Mouse (Mus musculus): ENCODE data around the gene Gm20388. TPM values are rescaled to one million over a fixed set of nuclear protein-coding genes. Genes with fewer than 3 reads are reported as not detected.
A peak's percentile ranks its signal among the peaks of the same experiment; 100 is the strongest.

Gm20388 gene
- polyA plus RNA-seq, 1 experiment, result not detected

- TF ChIP-seq CTCF (IDR thresholded peaks at IDR 0.05; ENCODE audit: insufficient read depth, low read depth, low read length), result no peak
- TF ChIP-seq POLR2A (IDR thresholded peaks at IDR 0.05; ENCODE audit: insufficient read depth, low read depth, low read length), result no peak
- Histone ChIP-seq H3K4me3 (ENCODE audit: insufficient read depth, low read depth, low read length) (no peak overlapping the region), H3K27ac (ENCODE audit: insufficient read depth, low read depth, low read length) (no peak overlapping the region), H3K4me1 (ENCODE audit: control insufficient read depth, insufficient read depth, low read length) (peaks cover 36% of the 10 kb centered on the region)
- 85% methylated on average over 10 of the region's 10 CpGs for WGBS
These were observed 1830.1 kb downstream of the Gm20388 start for GRCm38 (mm10) chr8:121740721-121741120.

GRCm38 (mm10) chr8:121749501-121749900 is 1838.9 kb downstream of the Gm20388 start:
- Histone ChIP-seq H3K27ac (ENCODE audit: insufficient read depth, low read depth, low read length) (no peak overlapping the region), H3K4me1 (ENCODE audit: control insufficient read depth, insufficient read depth, low read length) (peaks cover 19% of the 10 kb centered on the region; the same call in 1 of the 2 replicates), H3K4me3 (ENCODE audit: insufficient read depth, low read depth, low read length) (no peak overlapping the region)
- no peak for TF ChIP-seq CTCF (IDR thresholded peaks at IDR 0.05; ENCODE audit: insufficient read depth, low read depth, low read length)
- no peak for TF ChIP-seq POLR2A (IDR thresholded peaks at IDR 0.05; ENCODE audit: insufficient read depth, low read depth, low read length)
- WGBS, result 66% methylated on average over 9 of the region's 9 CpGs

DNA sequence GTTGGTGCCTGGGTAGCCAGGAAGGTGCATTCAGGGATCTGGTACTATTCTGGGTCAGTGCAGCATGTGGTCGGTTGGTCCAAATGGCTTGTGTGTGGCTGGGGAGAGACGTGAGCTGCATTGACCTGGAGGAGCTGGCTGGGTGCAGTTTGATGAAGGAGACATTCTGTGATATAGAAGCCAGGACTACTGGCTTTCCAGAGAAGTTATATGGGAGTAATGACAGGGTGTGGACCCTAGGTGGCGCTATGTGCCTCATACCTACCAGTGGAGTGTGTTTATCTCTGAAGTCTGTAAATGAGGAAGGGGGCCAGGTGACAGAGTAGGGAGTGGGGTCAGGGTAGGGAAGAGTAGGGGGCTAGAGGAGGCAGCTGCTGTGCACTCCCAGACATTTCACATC is 1839.9 kb downstream of the Gm20388 start:
- WGBS, result 43% methylated on average over 3 of the region's 3 CpGs
- H3K4me1 ChIP-seq (ENCODE audit: control insufficient read depth, insufficient read depth, low read length), result peaks cover 19% of the 10 kb centered on the region; the same call in 1 of the 2 replicates
- TF ChIP-seq CTCF (IDR thresholded peaks at IDR 0.05; ENCODE audit: insufficient read depth, low read depth, low read length) (no peak), POLR2A (IDR thresholded peaks at IDR 0.05; ENCODE audit: insufficient read depth, low read depth, low read length) (no peak)
- H3K4me3 ChIP-seq (ENCODE audit: insufficient read depth, low read depth, low read length), result no peak overlapping the region
- H3K27ac ChIP-seq (ENCODE audit: insufficient read depth, low read depth, low read length), result no peak overlapping the region

DNA sequence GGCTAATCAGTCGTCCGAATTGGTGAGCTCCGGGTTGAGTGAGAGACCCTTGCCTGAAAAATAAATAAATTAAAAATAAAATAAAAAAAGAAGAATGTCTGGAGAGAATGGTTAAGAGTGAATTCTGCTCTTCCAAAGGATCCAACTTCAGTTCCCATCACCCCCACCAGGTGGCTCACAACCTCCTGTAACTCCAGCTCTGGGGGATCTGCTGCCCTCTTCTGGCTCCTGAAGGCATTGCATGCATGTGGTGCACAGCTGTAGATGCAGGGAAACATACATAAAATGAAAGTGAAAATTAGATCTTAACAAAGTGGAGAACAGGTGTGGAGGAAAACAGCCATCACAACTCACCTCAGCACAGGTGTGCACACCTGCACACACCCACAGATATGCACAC is 1840.8 kb downstream of the Gm20388 start:
- TF ChIP-seq CTCF (IDR thresholded peaks at IDR 0.05; ENCODE audit: insufficient read depth, low read depth, low read length) (peak; percentile 72), POLR2A (IDR thresholded peaks at IDR 0.05; ENCODE audit: insufficient read depth, low read depth, low read length) (no peak)
- H3K27ac ChIP-seq (ENCODE audit: insufficient read depth, low read depth, low read length), result no peak overlapping the region
- H3K4me1 ChIP-seq (ENCODE audit: control insufficient read depth, insufficient read depth, low read length), result peaks cover 19% of the 10 kb centered on the region; the same call in 1 of the 2 replicates
- 35% methylated on average over 3 of the region's 3 CpGs for WGBS
- no peak overlapping the region for H3K4me3 ChIP-seq (ENCODE audit: insufficient read depth, low read depth, low read length)

- Histone ChIP-seq H3K27ac (ENCODE audit: insufficient read depth, low read depth, low read length) (no peak overlapping the region), H3K4me1 (ENCODE audit: control insufficient read depth, insufficient read depth, low read length) (peaks cover 53% of the 10 kb centered on the region), H3K4me3 (ENCODE audit: insufficient read depth, low read depth, low read length) (no peak overlapping the region)
- TF ChIP-seq CTCF (IDR thresholded peaks at IDR 0.05; ENCODE audit: insufficient read depth, low read depth, low read length) (no peak), POLR2A (IDR thresholded peaks at IDR 0.05; ENCODE audit: insufficient read depth, low read depth, low read length) (no peak)
- 49% methylated on average over 12 of the region's 12 CpGs for WGBS
These were observed 1847.8 kb downstream of the Gm20388 start for GRCm38 (mm10) chr8:121758470-121758869.

GRCm38 (mm10) chr8:121760484-121760883 is 1849.8 kb downstream of the Gm20388 start:
- 64% methylated on average over 7 of the region's 7 CpGs for WGBS
- no peak overlapping the region for H3K27ac ChIP-seq (ENCODE audit: insufficient read depth, low read depth, low read length)
- H3K4me3 ChIP-seq (ENCODE audit: insufficient read depth, low read depth, low read length), result no peak overlapping the region
- no peak for TF ChIP-seq CTCF (IDR thresholded peaks at IDR 0.05; ENCODE audit: insufficient read depth, low read depth, low read length)
- TF ChIP-seq POLR2A (IDR thresholded peaks at IDR 0.05; ENCODE audit: insufficient read depth, low read depth, low read length), result no peak
- peaks cover 69% of the 10 kb centered on the region for H3K4me1 ChIP-seq (ENCODE audit: control insufficient read depth, insufficient read depth, low read length)

DNA sequence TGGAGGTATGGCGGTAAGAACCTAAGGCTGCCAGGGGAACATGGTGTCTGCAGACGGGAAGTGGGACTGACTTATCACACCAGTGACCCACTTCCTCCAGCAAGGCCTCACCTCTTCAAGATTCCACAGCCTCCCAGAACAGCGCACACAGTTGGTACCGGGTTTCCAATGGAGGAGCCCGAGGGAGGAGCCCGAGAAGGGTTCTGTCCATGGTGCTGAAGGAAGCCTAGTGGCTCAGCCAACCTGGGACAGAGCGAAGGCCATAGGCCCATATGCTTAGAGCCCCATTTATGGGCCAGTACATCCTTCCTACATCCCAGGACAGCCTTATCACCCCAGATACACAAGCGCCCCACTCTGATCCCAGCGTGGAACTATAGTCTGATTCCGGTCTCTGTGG is 1850.8 kb downstream of the Gm20388 start:
- Histone ChIP-seq H3K4me3 (ENCODE audit: insufficient read depth, low read depth, low read length) (no peak overlapping the region), H3K4me1 (ENCODE audit: control insufficient read depth, insufficient read depth, low read length) (peaks cover 75% of the 10 kb centered on the region), H3K27ac (ENCODE audit: insufficient read depth, low read depth, low read length) (no peak overlapping the region)
- 50% methylated on average over 10 of the region's 10 CpGs for WGBS
- TF ChIP-seq POLR2A (IDR thresholded peaks at IDR 0.05; ENCODE audit: insufficient read depth, low read depth, low read length), result no peak
- no peak for TF ChIP-seq CTCF (IDR thresholded peaks at IDR 0.05; ENCODE audit: insufficient read depth, low read depth, low read length)

DNA sequence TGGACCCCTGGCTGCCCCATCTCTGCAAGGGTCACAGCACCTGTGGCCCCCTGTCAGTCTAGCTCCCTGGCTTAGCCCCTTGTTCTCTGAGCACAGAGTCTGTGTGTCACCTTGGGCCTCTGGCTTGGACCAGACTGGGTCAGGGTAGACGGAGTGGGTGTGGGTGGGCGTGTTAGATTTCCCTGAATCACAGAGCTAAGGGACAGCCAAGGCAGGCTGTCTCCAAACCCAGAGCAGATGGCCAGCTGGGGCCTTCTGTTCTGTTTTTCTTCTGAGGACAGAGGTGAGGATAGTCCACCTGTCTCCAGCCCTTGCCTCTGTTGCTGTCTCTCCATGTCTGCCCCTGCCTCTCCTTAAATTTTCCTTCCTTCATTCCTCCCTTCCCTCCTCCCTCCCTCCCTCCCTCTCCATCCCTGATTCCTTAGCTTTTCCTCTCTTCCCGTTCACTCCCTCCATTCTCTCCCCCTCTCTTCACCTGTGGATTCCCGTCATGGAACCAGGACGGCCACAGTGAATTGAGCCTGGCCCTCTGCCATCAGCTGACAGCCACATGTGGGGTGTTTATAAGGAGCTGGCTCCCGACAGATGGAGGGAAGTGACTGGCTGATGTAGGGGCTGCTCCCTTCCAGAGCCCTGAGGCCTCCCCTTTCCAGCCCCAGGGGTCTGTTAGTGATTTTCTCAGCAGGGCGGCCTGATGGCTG is 1852.5 kb downstream of the Gm20388 start:
- WGBS, result 32% methylated on average over 7 of the region's 7 CpGs
- TF ChIP-seq CTCF (IDR thresholded peaks at IDR 0.05; ENCODE audit: insufficient read depth, low read depth, low read length) (no peak), POLR2A (IDR thresholded peaks at IDR 0.05; ENCODE audit: insufficient read depth, low read depth, low read length) (no peak)
- Histone ChIP-seq H3K4me3 (ENCODE audit: insufficient read depth, low read depth, low read length) (no peak overlapping the region), H3K27ac (ENCODE audit: insufficient read depth, low read depth, low read length) (0 out of 2 replicates have a peak overlapping the region, but pooled peaks have one; percentile 6), H3K4me1 (ENCODE audit: control insufficient read depth, insufficient read depth, low read length) (peaks cover 79% of the 10 kb centered on the region)

DNA sequence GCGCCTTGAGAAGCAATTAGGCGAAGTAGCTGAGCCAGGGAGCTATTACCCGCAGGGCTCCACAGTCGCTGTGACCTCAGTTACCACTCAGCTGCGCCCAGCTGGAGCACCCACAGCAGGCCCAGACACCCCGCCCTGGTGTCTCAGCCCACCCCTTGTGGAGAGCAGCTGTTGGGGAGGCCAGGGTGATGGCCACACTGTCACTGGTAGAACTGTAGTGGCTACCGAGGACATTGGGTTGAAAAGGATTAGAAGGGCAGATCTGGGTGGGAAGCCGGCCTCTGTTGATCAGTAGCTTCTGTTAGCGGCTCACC is 1853.0 kb downstream of the Gm20388 start:
- 43% methylated on average over 9 of the region's 9 CpGs for WGBS
- Histone ChIP-seq H3K27ac (ENCODE audit: insufficient read depth, low read depth, low read length) (peak overlapping the region; percentile 36; the same call in 1 of the 2 replicates), H3K4me1 (ENCODE audit: control insufficient read depth, insufficient read depth, low read length) (peaks cover 75% of the 10 kb centered on the region), H3K4me3 (ENCODE audit: insufficient read depth, low read depth, low read length) (no peak overlapping the region)
- TF ChIP-seq CTCF (IDR thresholded peaks at IDR 0.05; ENCODE audit: insufficient read depth, low read depth, low read length) (no peak), POLR2A (IDR thresholded peaks at IDR 0.05; ENCODE audit: insufficient read depth, low read depth, low read length) (no peak)

Measured in olfactory bulb, adult 2 months (tissue).